ENCODE assay signal across 23 mouse cellular contexts in genomic region chr17:42456441-42456840, GRCm38 (mm10).
DNase-seq lines count a peak whose midpoint lies in the region; ATAC-seq lines count a peak whose summit lies in the region.
"Had no signal": no experiment of that assay in that cellular context is flagged by ENCODE, and none has a peak within 500 bp of the region (broad histone marks: within the 10 kb centered on the region; RNA-seq: fewer than 3 reads in every experiment).

No protein-coding gene starts in this region.

- no peak overlapping the region for H3K4me3 ChIP-seq in embryonic facial prominence, embryonic 14.5 days (ENCODE audit: low read depth, low read length)
- no peak overlapping the region for H3K4me3 ChIP-seq in embryonic facial prominence, embryonic 10.5 days
- no peak overlapping the region for H3K4me3 ChIP-seq in kidney, embryonic 15.5 days (replicated peaks)
- H3K4me3 ChIP-seq: embryonic facial prominence, embryonic 15.5 days; forebrain, embryonic 13.5 days; heart, embryonic 15.5 days had no signal

- WGBS in embryonic facial prominence, embryonic 14.5 days: 57% methylated on average over 2 of the region's 2 CpGs
- WGBS in embryonic facial prominence, embryonic 10.5 days: 82% methylated on average over 2 of the region's 2 CpGs
- 69% methylated on average over 2 of the region's 2 CpGs for WGBS in kidney, embryonic 15.5 days

- H3K36me3 ChIP-seq in embryonic facial prominence, embryonic 14.5 days (ENCODE audit: control insufficient read depth, insufficient read depth, low read length): no peaks in the 10 kb centered on the region
- H3K36me3 ChIP-seq in embryonic facial prominence, embryonic 10.5 days (replicated peaks): no peaks in the 10 kb centered on the region
- no peaks in the 10 kb centered on the region for H3K36me3 ChIP-seq in kidney, embryonic 15.5 days
- H3K36me3 ChIP-seq: embryonic facial prominence, embryonic 15.5 days; G1E; heart, embryonic 15.5 days had no signal

- no peaks in the 10 kb centered on the region for H3K27me3 ChIP-seq in embryonic facial prominence, embryonic 14.5 days (replicated peaks; ENCODE audit: control insufficient read depth, insufficient read depth, low read length)
- no peaks in the 10 kb centered on the region for H3K27me3 ChIP-seq in embryonic facial prominence, embryonic 10.5 days (replicated peaks; ENCODE audit: low read depth, poor library complexity, severe bottlenecking)
- H3K27me3 ChIP-seq in kidney, embryonic 15.5 days: no peaks in the 10 kb centered on the region
- H3K27me3 ChIP-seq: embryonic facial prominence, embryonic 15.5 days; forebrain, embryonic 13.5 days; heart, embryonic 15.5 days had no signal

- no peaks in the 10 kb centered on the region for H3K9me3 ChIP-seq in embryonic facial prominence, embryonic 14.5 days (ENCODE audit: control insufficient read depth, low read length)
- no peaks in the 10 kb centered on the region for H3K9me3 ChIP-seq in embryonic facial prominence, embryonic 10.5 days
- H3K9me3 ChIP-seq in kidney, embryonic 15.5 days (replicated peaks): no peaks in the 10 kb centered on the region
- H3K9me3 ChIP-seq: embryonic facial prominence, embryonic 15.5 days; forebrain, embryonic 13.5 days; G1E; heart, embryonic 15.5 days had no signal

- 0 out of 2 replicates have a peak, but pooled peaks have one; percentile 20 for ATAC-seq in cerebellum, adult (ENCODE audit: insufficient number of reproducible peaks, low FRiP score, low TSS enrichment)
- ATAC-seq in embryonic facial prominence, embryonic 14.5 days (ENCODE audit: low read depth): no peak
- no peak for ATAC-seq in kidney, embryonic 15.5 days (replicated peaks; ENCODE audit: low FRiP score)
- ATAC-seq: forebrain, embryonic 13.5 days; hindbrain, embryonic 16.5 days had no signal

- H3K4me1 ChIP-seq in embryonic facial prominence, embryonic 14.5 days (ENCODE audit: control insufficient read depth, insufficient read depth, low read length): no peaks in the 10 kb centered on the region
- H3K4me1 ChIP-seq in embryonic facial prominence, embryonic 10.5 days: no peaks in the 10 kb centered on the region
- H3K4me1 ChIP-seq in kidney, embryonic 15.5 days: no peaks in the 10 kb centered on the region
- H3K4me1 ChIP-seq: embryonic facial prominence, embryonic 15.5 days; forebrain, embryonic 13.5 days; heart, embryonic 15.5 days had no signal

- H3K4me2 ChIP-seq in embryonic facial prominence, embryonic 14.5 days (ENCODE audit: low read depth, low read length): no peak overlapping the region
- no peak overlapping the region for H3K4me2 ChIP-seq in kidney, embryonic 15.5 days
- H3K4me2 ChIP-seq: embryonic facial prominence, embryonic 15.5 days; forebrain, embryonic 13.5 days; heart, embryonic 15.5 days had no signal

- H3K27ac ChIP-seq in embryonic facial prominence, embryonic 14.5 days (replicated peaks; ENCODE audit: low read depth, low read length): no peak overlapping the region
- H3K27ac ChIP-seq in embryonic facial prominence, embryonic 10.5 days (replicated peaks): no peak overlapping the region
- no peak overlapping the region for H3K27ac ChIP-seq in kidney, embryonic 15.5 days
- H3K27ac ChIP-seq: embryonic facial prominence, embryonic 15.5 days; forebrain, embryonic 13.5 days; heart, embryonic 15.5 days; liver, embryonic 14.5 days; macrophage had no signal

- no peak overlapping the region for H3K9ac ChIP-seq in embryonic facial prominence, embryonic 14.5 days (ENCODE audit: low read depth, low read length)
- H3K9ac ChIP-seq in kidney, embryonic 15.5 days: no peak overlapping the region
- H3K9ac ChIP-seq: embryonic facial prominence, embryonic 15.5 days; forebrain, embryonic 13.5 days; heart, embryonic 15.5 days; liver, embryonic 14.5 days had no signal

- no peak for DNase-seq in cerebellum, postnatal 4 days (ENCODE audit: low spot score in 2 of 2)
- DNase-seq in embryonic facial prominence, embryonic 14.5 days (ENCODE audit: low spot score): peak; percentile 16
- no peak for DNase-seq in embryonic facial prominence, embryonic 10.5 days (ENCODE audit: low spot score)
- peak; percentile 5 for DNase-seq in kidney, postnatal 10 days
- DNase-seq in kidney, postnatal 36 days: peak; percentile 14 to 32
- DNase-seq in thymus, postnatal 10 days (ENCODE audit: low spot score in 2 of 2): no peak
- DNase-seq: adrenal gland, postnatal 36 days; gastrocnemius, postnatal 14 days; layer of hippocampus, postnatal 36 days; liver; lung, adult 2 months; lung, postnatal 10 days; midbrain, embryonic 14.5 days; thymus, adult 2 months had no signal

Comparison
In these comparisons a context has a peak if more than half of its experiments do, and no peak if none do; other contexts are left out.
1. DNase-seq: peak in embryonic facial prominence, embryonic 14.5 days (single experiment), kidney, postnatal 10 days (single experiment) and kidney, postnatal 36 days (2 of 2); none in cerebellum, postnatal 4 days (0 of 2), embryonic facial prominence, embryonic 10.5 days (single experiment) and thymus, postnatal 10 days (0 of 2).